Mouse (Mus musculus): Measurements from ENCODE around the gene Them4. TPM values are rescaled to one million over a fixed set of nuclear protein-coding genes. Genes with fewer than 3 reads are reported as not detected.

Them4 gene
- polyA plus RNA-seq, 1 experiment from 2014 or later: 13.4 TPM

- Histone ChIP-seq H3K9ac (ENCODE audit: low read depth, low read length) (peak within 1 kb of the TSS; percentile 81), H3K4me3 (ENCODE audit: low read depth, low read length) (peak within 1 kb of the TSS; percentile 44), H3K36me3 (ENCODE audit: control insufficient read depth, insufficient read depth, low read length) (no peaks in the 10 kb centered on the region), H3K9me3 (ENCODE audit: control insufficient read depth, low read length) (no peaks in the 10 kb centered on the region), H3K27ac (ENCODE audit: low read depth, low read length) (0 out of 2 replicates have a peak within 1 kb of the TSS, but pooled peaks have one; percentile 17), H3K4me1 (replicated peaks; ENCODE audit: control insufficient read depth, insufficient read depth, low read length) (no peaks in the 10 kb centered on the region), H3K4me2 (replicated peaks; ENCODE audit: low read depth, low read length) (peak within 1 kb of the TSS; percentile 87), H3K27me3 (ENCODE audit: control insufficient read depth, insufficient read depth, low read length) (peaks cover 8% of the 10 kb centered on the region; the same call in 1 of the 2 replicates)
- DNase-seq (ENCODE audit: low spot score): peak; percentile 9
- 29% methylated on average over 7 of the region's 7 CpGs for WGBS
- no peak for ATAC-seq (ENCODE audit: low FRiP score)
These were observed 52.2 kb downstream of the Them4 start, which contains the start of gene C2cd4d for GRCm38 (mm10) chr3:94362138-94362537. Gene C2cd4d, plus strand, starts transcription at chr3:94362438.

GRCm38 (mm10) chr3:94363291-94364153 is 53.6 kb downstream of the Them4 start:
- Histone ChIP-seq H3K27me3 (ENCODE audit: control insufficient read depth, insufficient read depth, low read length) (peaks cover 8% of the 10 kb centered on the region; the same call in 1 of the 2 replicates), H3K27ac (ENCODE audit: low read depth, low read length) (no peak overlapping the region)
- WGBS: 7% methylated on average over 76 of the region's 97 CpGs

GRCm38 (mm10) chr3:94364154-94364526 is 54.3 kb downstream of the Them4 start:
- ATAC-seq (ENCODE audit: low FRiP score) (peak; percentile 64), DNase-seq (ENCODE audit: low spot score) (no peak)
- Histone ChIP-seq H3K4me1 (replicated peaks; ENCODE audit: control insufficient read depth, insufficient read depth, low read length) (no peaks in the 10 kb centered on the region), H3K4me3 (ENCODE audit: low read depth, low read length) (peak overlapping the region; percentile 44), H3K4me2 (replicated peaks; ENCODE audit: low read depth, low read length) (peak overlapping the region; percentile 87), H3K9me3 (ENCODE audit: control insufficient read depth, low read length) (no peaks in the 10 kb centered on the region), H3K9ac (ENCODE audit: low read depth, low read length) (peak overlapping the region; percentile 81), H3K27ac (ENCODE audit: low read depth, low read length) (no peak overlapping the region), H3K27me3 (ENCODE audit: control insufficient read depth, insufficient read depth, low read length) (peaks cover 8% of the 10 kb centered on the region; the same call in 1 of the 2 replicates), H3K36me3 (ENCODE audit: control insufficient read depth, insufficient read depth, low read length) (no peaks in the 10 kb centered on the region)
- 6% methylated on average over 16 of the region's 23 CpGs for WGBS

More at GRCm38 (mm10) chr3:94363291-94364153, 53.6 kb downstream of the Them4 start:
- DNase-seq (ENCODE audit: low spot score) (peak; percentile 73), ATAC-seq (ENCODE audit: low FRiP score) (peak; percentile 82)
- peak overlapping the region; percentile 81 for H3K9ac ChIP-seq (ENCODE audit: low read depth, low read length)
- no peaks in the 10 kb centered on the region for H3K9me3 ChIP-seq (ENCODE audit: control insufficient read depth, low read length)
- peak overlapping the region; percentile 44 for H3K4me3 ChIP-seq (ENCODE audit: low read depth, low read length)
- H3K4me2 ChIP-seq (replicated peaks; ENCODE audit: low read depth, low read length): peak overlapping the region; percentile 87
- H3K36me3 ChIP-seq (ENCODE audit: control insufficient read depth, insufficient read depth, low read length): no peaks in the 10 kb centered on the region
- H3K4me1 ChIP-seq (replicated peaks; ENCODE audit: control insufficient read depth, insufficient read depth, low read length): no peaks in the 10 kb centered on the region

- Histone ChIP-seq H3K27ac (ENCODE audit: low read depth, low read length) (no peak overlapping the region), H3K36me3 (ENCODE audit: control insufficient read depth, insufficient read depth, low read length) (no peaks in the 10 kb centered on the region), H3K4me1 (replicated peaks; ENCODE audit: control insufficient read depth, insufficient read depth, low read length) (0 out of 2 replicates have a peak, but pooled peaks cover 2% of the 10 kb centered on the region), H3K4me3 (ENCODE audit: low read depth, low read length) (no peak overlapping the region), H3K9me3 (ENCODE audit: control insufficient read depth, low read length) (no peaks in the 10 kb centered on the region), H3K27me3 (ENCODE audit: control insufficient read depth, insufficient read depth, low read length) (peaks cover 8% of the 10 kb centered on the region; the same call in 1 of the 2 replicates), H3K4me2 (replicated peaks; ENCODE audit: low read depth, low read length) (no peak overlapping the region), H3K9ac (ENCODE audit: low read depth, low read length) (no peak overlapping the region)
- peak; percentile 88 for DNase-seq (ENCODE audit: low spot score)
- peak; percentile 34; the same call in 1 of the 2 replicates for ATAC-seq (ENCODE audit: low FRiP score)
- WGBS: 20% methylated on average over 3 of the region's 3 CpGs
These were observed 56.9 kb downstream of the Them4 start for GRCm38 (mm10) chr3:94366761-94367160.

GRCm38 (mm10) chr3:94367511-94367910 is 57.6 kb downstream of the Them4 start:
- H3K27me3 ChIP-seq (ENCODE audit: control insufficient read depth, insufficient read depth, low read length): peaks cover 6% of the 10 kb centered on the region; the same call in 1 of the 2 replicates

GRCm38 (mm10) chr3:94368631-94369030 is 58.7 kb downstream of the Them4 start:
- Histone ChIP-seq H3K9me3 (ENCODE audit: control insufficient read depth, low read length) (no peaks in the 10 kb centered on the region), H3K4me1 (replicated peaks; ENCODE audit: control insufficient read depth, insufficient read depth, low read length) (peaks cover 7% of the 10 kb centered on the region; the same call in 1 of the 2 replicates), H3K4me2 (replicated peaks; ENCODE audit: low read depth, low read length) (no peak overlapping the region), H3K9ac (ENCODE audit: low read depth, low read length) (no peak overlapping the region), H3K36me3 (ENCODE audit: control insufficient read depth, insufficient read depth, low read length) (no peaks in the 10 kb centered on the region), H3K27ac (ENCODE audit: low read depth, low read length) (no peak overlapping the region), H3K4me3 (ENCODE audit: low read depth, low read length) (no peak overlapping the region), H3K27me3 (ENCODE audit: control insufficient read depth, insufficient read depth, low read length) (peaks cover 4% of the 10 kb centered on the region; the same call in 1 of the 2 replicates)
- no peak for ATAC-seq (ENCODE audit: low FRiP score)
- no peak for DNase-seq (ENCODE audit: low spot score)
- 60% methylated on average over 6 of the region's 6 CpGs for WGBS

More at GRCm38 (mm10) chr3:94367511-94367910, 57.6 kb downstream of the Them4 start:
- H3K9ac ChIP-seq (ENCODE audit: low read depth, low read length): no peak overlapping the region
- H3K4me2 ChIP-seq (replicated peaks; ENCODE audit: low read depth, low read length): no peak overlapping the region
- DNase-seq (ENCODE audit: low spot score): no peak
- 84% methylated on average over 6 of the region's 6 CpGs for WGBS
- H3K9me3 ChIP-seq (ENCODE audit: control insufficient read depth, low read length): no peaks in the 10 kb centered on the region
- 0 out of 2 replicates have a peak, but pooled peaks cover 3% of the 10 kb centered on the region for H3K4me1 ChIP-seq (replicated peaks; ENCODE audit: control insufficient read depth, insufficient read depth, low read length)
- H3K27ac ChIP-seq (ENCODE audit: low read depth, low read length): no peak overlapping the region
- no peaks in the 10 kb centered on the region for H3K36me3 ChIP-seq (ENCODE audit: control insufficient read depth, insufficient read depth, low read length)
- H3K4me3 ChIP-seq (ENCODE audit: low read depth, low read length): no peak overlapping the region
- ATAC-seq (ENCODE audit: low FRiP score): no peak

GRCm38 (mm10) chr3:94369709-94370108 is 59.8 kb downstream of the Them4 start:
- H3K4me1 ChIP-seq (replicated peaks; ENCODE audit: control insufficient read depth, insufficient read depth, low read length): peaks cover 8% of the 10 kb centered on the region; the same call in 1 of the 2 replicates
- H3K4me2 ChIP-seq (replicated peaks; ENCODE audit: low read depth, low read length): no peak overlapping the region
- H3K27ac ChIP-seq (ENCODE audit: low read depth, low read length): no peak overlapping the region
- no peaks in the 10 kb centered on the region for H3K9me3 ChIP-seq (ENCODE audit: control insufficient read depth, low read length)
- H3K36me3 ChIP-seq (ENCODE audit: control insufficient read depth, insufficient read depth, low read length): no peaks in the 10 kb centered on the region
- ATAC-seq (ENCODE audit: low FRiP score) (no peak), DNase-seq (ENCODE audit: low spot score) (no peak)
- no peak overlapping the region for H3K4me3 ChIP-seq (ENCODE audit: low read depth, low read length)
- H3K9ac ChIP-seq (ENCODE audit: low read depth, low read length): no peak overlapping the region
- 86% methylated on average over 2 of the region's 2 CpGs for WGBS
- peaks cover 3% of the 10 kb centered on the region; the same call in 1 of the 2 replicates for H3K27me3 ChIP-seq (ENCODE audit: control insufficient read depth, insufficient read depth, low read length)

GRCm38 (mm10) chr3:94371637-94372036 is 61.7 kb downstream of the Them4 start:
- DNase-seq (ENCODE audit: low spot score): peak; percentile 31
- Histone ChIP-seq H3K27ac (ENCODE audit: low read depth, low read length) (no peak overlapping the region), H3K4me2 (replicated peaks; ENCODE audit: low read depth, low read length) (no peak overlapping the region), H3K9me3 (ENCODE audit: control insufficient read depth, low read length) (no peaks in the 10 kb centered on the region), H3K36me3 (ENCODE audit: control insufficient read depth, insufficient read depth, low read length) (no peaks in the 10 kb centered on the region), H3K4me3 (ENCODE audit: low read depth, low read length) (no peak overlapping the region), H3K27me3 (ENCODE audit: control insufficient read depth, insufficient read depth, low read length) (no peaks in the 10 kb centered on the region), H3K4me1 (replicated peaks; ENCODE audit: control insufficient read depth, insufficient read depth, low read length) (peaks cover 8% of the 10 kb centered on the region; the same call in 1 of the 2 replicates), H3K9ac (ENCODE audit: low read depth, low read length) (no peak overlapping the region)
- 7% methylated on average over 11 of the region's 11 CpGs for WGBS
- ATAC-seq (ENCODE audit: low FRiP score): no peak
